Mouse (Mus musculus): ENCODE data around the gene Snx21.

DNA sequence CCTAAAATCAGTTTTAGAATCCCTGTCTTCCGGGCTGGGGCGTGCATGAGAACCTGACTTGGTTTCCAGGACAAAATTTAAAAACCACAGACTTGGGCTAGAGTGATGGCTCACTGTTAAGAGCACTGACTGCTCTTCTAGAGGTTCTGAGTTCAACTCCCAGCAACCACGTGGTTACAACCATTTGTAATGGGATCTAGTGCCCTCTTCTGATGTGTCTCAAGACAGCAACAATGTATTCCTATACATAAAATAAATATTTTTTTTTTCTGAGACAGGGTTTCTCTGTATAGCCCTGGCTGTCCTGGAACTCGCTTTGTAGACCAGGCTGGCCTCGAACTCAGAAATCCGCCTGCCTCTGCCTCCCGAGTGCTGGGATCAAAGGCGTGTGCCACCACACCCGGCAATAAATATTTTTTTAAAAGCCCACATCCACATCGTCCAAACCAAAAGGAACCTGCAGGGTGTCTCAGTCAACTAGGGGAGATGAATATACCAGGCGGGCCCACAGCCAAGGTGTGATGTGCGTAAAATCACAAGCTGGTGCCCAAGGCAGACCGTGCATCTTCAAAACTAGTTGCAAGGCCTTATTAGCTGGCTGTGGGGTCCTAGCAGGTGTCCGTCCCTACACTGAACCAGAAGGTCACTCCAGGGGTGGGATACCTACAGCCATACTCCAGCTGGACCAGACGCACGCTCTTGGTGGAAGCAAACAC lies 46.6 kb downstream of the Snx21 start:
- no peak for TF ChIP-seq EP300 (optimal IDR thresholded peaks at IDR 0.05)
- no peak for TF ChIP-seq CTCF (IDR thresholded peaks at IDR 0.05; ENCODE audit: low read depth)
